Mouse (Mus musculus) regulatory T cell (primary cell): ENCODE results near the gene Serpinf2.

Experiments used
- in situ Hi-C: fragments of 300-600 bp; cut with MboI, MseI; formaldehyde crosslinking; loops from one replicate; pipeline ENCODE4 v1.15.1; 2025; ENCODE audit warnings: high pct_unique_total_duplicates

The Serpinf2 gene

GRCm38 (mm10) chr11:75431307-75431706, 8.1 kb downstream of the Serpinf2 start:
- in situ Hi-C loops, result no loop called here

GRCm38 (mm10) chr11:75429019-75429705, 10.2 kb downstream of the Serpinf2 start:
- in situ Hi-C loops, result no loop called here

- in situ Hi-C loops, result no loop called here
Observed at GRCm38 (mm10) chr11:75424459-75424858, 14.9 kb downstream of the Serpinf2 start.

- in situ Hi-C loops, result no loop called here
Observed at GRCm38 (mm10) chr11:75424033-75424432, 15.4 kb downstream of the Serpinf2 start.

DNA sequence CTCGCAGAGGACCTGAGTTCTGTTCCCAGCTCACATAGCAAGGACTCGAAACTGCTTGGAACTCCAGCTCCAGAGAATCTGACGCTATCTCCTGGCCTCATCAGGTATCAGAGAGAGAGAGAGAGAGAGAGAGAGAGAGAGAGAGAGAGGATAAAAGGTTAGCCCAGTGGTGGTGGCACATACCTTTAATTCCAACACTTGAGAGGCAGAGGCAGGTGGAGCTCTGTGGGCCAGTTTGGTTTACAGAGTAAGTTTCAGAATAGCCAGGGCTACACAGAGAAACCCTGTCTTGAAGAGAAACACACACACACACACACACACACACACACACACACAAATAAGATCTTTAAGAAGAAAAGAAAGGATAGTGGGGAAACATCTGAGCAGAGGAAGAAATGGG, 16.3 kb downstream of the Serpinf2 start:
- in situ Hi-C loops, result no loop called here

- in situ Hi-C loops, result no loop called here
Observed at GRCm38 (mm10) chr11:75422013-75422792, 17.2 kb downstream of the Serpinf2 start, which contains the start of gene Serpinf1. Gene Serpinf1, minus strand, starts transcription at chr11:75422701.

- in situ Hi-C loops, result no loop called here
Observed at GRCm38 (mm10) chr11:75421375-75422012, 17.9 kb downstream of the Serpinf2 start.

DNA sequence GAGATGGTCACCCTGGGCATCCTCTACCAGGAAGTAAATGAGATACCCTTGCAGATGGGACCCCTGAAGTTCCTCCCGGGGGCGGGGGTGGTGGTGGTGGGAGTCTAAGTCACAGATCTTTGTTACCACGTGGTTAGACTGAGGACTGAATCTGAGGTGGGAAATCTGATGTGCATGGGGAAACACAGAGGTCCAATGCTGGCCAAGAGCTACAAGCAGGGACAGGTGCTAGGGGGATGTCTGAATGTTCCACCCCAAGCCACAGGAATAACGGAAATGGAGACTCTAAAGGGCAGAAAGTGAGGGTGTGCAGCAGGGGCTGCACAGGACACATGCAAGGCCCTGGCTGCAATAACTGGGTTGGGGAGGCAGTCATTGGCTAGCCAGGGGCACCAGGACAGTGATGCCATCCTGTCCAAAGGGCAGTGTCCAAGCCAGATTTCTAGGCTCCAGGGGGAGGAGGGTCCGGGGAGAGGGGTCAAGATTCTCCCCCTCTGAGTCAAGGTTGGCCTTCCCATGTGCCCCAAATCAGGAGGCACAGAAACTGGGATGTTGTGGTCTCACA, 18.5 kb downstream of the Serpinf2 start:
- in situ Hi-C loops, result no loop called here

- in situ Hi-C loops, result no loop called here
Observed at GRCm38 (mm10) chr11:75420037-75420436, 19.4 kb downstream of the Serpinf2 start.

GRCm38 (mm10) chr11:75415994-75416393, 23.4 kb downstream of the Serpinf2 start:
- in situ Hi-C loops, result no loop called here

- in situ Hi-C loops, result no loop called here
Observed at GRCm38 (mm10) chr11:75415096-75415495, 24.3 kb downstream of the Serpinf2 start.

GRCm38 (mm10) chr11:75410591-75410990, 28.8 kb downstream of the Serpinf2 start:
- in situ Hi-C loops, result no loop called here

DNA sequence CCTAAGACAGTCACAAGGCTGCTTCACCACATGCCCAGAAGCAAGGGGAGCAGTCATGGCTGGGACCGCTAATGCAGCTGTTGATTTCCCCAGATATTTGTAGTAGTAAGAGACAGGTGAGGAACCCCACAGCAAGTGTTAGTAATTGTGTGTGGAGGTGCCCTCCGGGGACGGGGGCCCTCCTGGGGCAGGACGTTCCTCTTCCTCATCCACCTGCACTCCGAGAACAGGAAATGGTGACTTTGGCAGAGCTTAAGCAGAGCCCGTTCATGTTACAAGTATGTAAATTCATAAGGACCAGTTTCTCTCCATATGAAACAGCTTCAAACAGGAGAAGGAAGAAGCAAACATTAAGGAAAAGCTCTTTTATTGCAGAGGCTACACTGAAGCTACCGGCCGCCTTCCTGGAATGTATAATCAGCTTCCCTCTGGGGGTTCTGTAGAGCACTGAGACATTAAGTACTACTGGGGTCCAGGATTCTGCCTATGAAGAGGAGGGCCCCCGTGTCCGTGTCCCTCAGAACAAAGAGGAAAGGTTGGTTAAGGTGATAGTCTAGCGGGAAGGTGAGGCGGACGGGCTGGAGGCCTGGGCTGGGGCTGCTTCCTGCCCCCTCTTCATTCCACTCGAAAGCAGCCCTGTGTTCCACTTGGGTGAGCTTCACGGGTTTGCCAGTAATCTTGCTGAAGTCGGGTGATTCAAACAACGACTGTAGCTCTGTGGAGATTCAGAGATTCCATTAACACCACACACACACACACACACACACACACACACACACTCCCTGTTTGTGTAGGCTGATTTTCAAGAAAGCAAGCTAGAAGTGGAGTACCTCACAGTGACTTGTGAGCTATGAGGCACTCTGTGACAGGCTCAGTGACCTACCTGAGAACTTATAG, 29.5 kb downstream of the Serpinf2 start:
- in situ Hi-C loops, result no loop called here

DNA sequence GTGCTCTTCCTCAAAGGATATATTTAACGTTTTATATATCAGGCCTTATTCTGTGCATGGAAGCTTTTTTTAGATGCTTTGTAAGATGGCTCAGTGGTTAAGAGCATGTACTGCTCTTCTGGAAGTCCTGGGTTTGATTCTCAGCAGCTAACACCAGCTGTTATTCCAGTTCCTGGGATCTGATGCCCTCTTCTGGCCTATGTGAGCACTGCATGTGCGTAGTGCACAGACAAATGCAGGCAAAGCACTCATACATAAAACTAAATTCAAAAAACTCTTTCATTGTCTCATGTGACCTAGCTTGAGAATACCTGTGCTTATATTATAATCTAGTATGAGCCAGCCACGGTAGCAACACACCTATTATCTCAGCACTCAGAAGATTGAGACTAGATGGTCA, 32.5 kb downstream of the Serpinf2 start:
- in situ Hi-C loops, result no loop called here

DNA sequence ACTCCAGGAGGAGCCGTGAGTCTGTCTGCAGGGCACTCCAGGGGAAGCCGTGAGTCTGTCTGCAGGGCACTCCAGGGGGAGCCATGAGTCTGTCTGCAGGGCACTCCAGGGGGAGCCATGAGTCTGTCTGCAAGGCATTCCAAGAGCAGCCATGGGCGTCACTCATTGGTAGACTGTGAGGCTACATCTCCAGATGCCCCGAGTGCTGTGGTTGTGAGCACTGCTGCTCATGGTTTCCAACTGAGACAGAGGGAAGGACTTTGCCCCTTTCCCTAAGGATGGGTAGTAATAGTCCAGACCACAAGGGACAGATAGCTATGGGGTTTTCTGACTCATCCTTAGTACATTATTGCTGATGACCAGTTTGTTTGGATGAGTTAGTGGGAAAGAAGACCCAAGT, 33.3 kb downstream of the Serpinf2 start:
- in situ Hi-C loops, result no loop called here

DNA sequence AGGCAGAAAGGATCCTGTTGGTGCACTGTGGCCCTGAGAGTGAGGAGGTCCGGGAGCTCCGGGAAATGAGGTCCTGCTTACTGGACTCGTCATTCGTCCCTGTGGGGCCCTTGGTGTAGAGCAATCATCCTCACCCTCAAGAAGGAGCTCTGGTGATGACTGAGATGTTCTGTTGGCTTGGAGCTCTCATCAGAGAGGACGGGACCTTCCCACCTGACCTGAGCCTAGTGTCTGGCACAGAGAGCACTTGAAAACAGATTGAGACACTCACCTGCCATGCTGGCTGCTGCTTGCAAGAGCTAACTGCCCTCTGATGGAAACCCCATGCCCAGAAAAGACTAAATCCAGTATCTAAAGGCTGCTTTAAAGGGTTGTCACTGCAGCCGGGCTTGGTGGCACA, 34.6 kb downstream of the Serpinf2 start:
- in situ Hi-C loops, result no loop called here

GRCm38 (mm10) chr11:75403301-75404052, 35.9 kb downstream of the Serpinf2 start:
- in situ Hi-C loops, result no loop called here

DNA sequence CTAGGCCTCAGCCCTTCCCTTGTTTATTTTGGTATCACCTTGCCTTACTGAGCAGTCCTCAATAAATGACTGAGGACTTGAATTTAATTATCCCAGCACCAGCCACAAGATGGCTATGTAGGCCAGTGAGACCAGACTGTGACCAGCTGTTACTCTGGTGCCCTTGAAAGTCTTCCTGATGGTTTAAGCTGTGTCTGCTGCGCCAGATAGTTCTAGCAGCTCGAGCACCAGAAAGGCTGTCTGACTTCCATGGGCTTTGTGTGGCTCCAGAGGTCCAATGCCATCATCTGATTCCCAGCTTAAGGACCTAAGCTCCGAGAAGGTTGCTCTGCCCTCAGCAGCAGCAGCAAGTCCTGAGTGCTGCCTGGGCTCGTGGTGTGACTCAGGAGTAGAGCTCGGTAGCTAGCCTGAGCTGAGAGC, 37.1 kb downstream of the Serpinf2 start:
- in situ Hi-C loops, result no loop called here

DNA sequence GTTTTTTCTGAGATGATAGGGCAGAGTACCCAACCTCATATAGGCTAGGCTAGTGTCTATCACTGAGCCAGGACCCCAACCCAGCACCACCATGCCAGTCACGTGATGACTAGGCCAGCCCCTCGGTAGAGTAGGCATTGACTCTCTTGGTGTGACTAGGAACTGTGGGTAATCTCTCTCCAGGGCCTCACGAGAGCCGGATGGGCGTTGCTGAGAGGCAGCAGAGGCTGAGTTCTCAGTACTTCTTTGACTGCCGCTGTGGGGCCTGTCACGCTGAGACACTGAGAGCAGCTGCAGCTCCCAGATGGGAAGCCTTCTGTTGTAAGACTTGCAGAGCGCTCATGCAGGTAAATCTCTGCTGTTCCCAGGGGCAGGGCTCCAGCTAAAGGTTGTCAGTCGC, 39.3 kb downstream of the Serpinf2 start:
- in situ Hi-C loops, result no loop called here

- in situ Hi-C loops, result no loop called here
Observed at GRCm38 (mm10) chr11:75399411-75399841, 40.0 kb downstream of the Serpinf2 start.
